Mouse (Mus musculus): ENCODE data around the gene Srp9. TPM values are rescaled to one million over a fixed set of nuclear protein-coding genes. Genes with fewer than 3 reads are reported as not detected.

Srp9 gene
- 10 to 100 TPM; 48.5 to 62.1 TPM for total RNA-seq (2021)
- long read RNA-seq, experiment 1, transcript Srp9-201 (3 exons, 1,367 nt) = major isoform, 21 of 23 reads
- long read RNA-seq, experiment 1, partial matches to known transcripts = 0 of 23 reads
- long read RNA-seq, experiment 1, other reads (novel, unspliced or antisense) = 0 of 23 reads
- long read RNA-seq, experiment 2, transcript Srp9-201 (3 exons, 1,367 nt) = major isoform, 176 of 177 reads
- long read RNA-seq, experiment 2, partial matches to known transcripts = 0 of 177 reads
- long read RNA-seq, experiment 2, other reads (novel, unspliced or antisense) = 0 of 177 reads

GRCm38 (mm10) chr1:182124506-182124905 is at the start of gene Srp9:
Gene Srp9, plus strand, starts transcription at chr1:182124737.
- DNase-seq (ENCODE audit: low spot score in 2 of 2) = peak; percentile 98

DNA sequence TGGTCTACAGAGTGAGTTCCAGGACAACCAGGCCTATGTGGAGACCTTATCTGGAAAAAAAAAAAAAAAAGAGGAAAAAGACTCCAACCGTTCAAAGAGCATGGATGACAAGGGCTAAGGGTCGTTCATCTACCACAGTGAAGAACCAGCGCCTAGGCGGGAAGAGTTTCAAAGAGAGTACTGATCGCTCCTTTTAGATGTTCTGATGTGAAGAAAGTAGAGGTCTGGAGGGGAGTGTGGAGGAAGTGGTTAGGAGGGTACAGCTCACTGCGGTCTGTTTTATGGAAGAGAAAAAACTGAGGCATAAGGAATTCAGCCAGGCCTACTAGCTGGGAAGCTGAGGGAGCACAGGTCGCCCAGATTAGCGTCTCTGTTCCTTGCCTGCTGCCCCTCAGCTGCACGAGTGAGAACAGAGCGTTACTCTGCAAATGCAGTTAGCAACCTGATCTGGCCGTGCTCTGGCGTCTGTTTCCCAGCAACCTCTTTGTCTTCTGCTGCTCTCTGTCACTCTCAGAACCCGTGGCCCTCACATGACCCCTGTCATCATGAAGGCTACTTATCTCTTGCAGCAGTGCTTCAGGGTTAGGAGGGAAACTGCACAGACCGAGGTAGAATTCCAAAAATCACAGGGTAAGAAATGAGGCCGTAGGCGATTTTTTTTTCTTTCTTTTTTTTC is 42.7 kb upstream of the Srp9 start:
- peak in 1 of 2 experiments; percentile 28 for DNase-seq (ENCODE audit: low spot score in 2 of 2)

DNA sequence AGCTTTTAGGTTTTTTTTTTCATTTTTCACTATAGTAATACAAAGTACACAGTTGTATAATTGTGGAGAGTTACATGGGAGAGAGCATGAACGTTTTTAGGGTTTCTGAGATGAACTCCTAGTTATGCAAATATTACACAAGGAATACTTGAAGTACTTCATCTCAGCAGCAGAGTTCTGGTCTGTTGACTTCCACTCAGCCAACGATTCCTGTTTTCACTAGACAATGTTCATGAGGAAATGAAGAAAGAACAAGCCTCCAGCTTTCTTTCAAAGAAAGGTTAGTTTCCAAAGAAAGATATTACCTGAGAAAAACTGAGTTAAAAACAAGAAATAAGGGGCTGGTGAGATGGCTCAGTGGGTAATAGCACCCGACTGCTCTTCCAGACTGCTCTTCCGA is 41.1 kb upstream of the Srp9 start:
- no peak for DNase-seq (ENCODE audit: low spot score in 2 of 2)

DNA sequence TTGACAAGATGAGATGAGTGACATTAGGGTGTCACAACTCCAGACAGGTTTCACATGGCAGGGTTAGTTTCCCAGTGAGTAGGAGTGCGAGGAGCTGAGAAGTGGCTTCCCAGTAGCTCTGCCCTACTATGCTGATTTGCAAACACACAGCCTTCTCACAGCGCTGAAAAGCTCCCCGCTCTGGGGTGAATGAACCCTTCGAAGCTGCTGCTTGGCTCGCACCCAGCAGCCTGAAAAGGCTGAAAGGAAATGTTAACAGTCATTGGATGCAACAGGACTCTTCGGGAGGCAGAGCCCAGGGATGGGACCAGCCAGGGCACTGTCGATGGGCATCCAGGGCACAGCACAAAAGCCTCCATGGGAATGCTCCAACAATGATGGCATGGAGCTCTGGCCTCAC is 37.8 kb upstream of the Srp9 start:
- DNase-seq (ENCODE audit: low spot score in 2 of 2) = no peak

- no peak for DNase-seq (ENCODE audit: low spot score in 2 of 2)
Observed at GRCm38 (mm10) chr1:182087351-182087750, 37.2 kb upstream of the Srp9 start.

DNA sequence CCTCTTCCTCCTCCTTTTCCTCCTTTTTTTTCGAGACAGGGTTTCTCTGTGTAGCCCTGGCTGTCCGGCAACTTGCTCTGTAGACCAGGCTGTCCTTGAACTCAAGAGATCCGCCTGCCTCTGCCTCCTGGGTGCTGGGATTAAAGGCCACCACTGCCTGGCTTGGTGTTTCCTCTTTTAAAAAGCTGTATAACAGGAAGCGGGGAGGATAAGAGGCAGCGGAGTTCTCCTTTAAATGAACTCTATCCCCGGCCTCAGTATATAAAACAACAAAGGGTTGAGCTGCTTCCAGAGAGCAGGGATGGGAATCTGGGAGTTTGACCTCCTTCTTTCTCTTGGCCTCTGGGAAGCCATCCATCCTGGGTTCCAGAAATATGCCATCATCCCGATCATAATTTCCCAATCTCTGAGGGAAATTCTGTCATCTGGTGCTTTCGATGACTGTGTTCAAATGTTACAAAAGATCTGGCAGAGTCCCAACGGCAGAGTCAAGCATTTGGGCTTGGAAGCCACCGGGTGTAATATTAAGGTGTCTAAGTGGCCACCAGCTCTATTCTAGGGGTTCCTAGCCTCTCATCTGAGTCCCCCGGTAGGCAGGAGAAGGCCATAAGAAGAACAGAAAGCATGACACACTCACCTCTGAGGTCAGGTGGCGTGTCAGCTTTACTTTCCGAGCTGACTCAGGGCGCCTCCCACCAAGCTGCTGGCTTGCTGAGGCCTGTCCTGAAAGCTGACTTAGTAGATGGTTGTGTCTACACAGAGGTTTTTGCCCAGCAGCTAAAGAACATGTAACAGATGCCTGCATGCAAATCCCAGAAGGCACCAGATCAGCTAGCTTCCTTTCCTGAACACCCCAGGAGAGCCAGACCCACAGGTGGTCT is 36.5 kb upstream of the Srp9 start:
- peak in 1 of 2 experiments; percentile 41 for DNase-seq (ENCODE audit: low spot score in 2 of 2)

- no peak for DNase-seq (ENCODE audit: low spot score in 2 of 2)
Observed at GRCm38 (mm10) chr1:182088844-182089418, 35.6 kb upstream of the Srp9 start.

GRCm38 (mm10) chr1:182089600-182090297 is 34.8 kb upstream of the Srp9 start:
- DNase-seq (ENCODE audit: low spot score in 2 of 2) = no peak

DNA sequence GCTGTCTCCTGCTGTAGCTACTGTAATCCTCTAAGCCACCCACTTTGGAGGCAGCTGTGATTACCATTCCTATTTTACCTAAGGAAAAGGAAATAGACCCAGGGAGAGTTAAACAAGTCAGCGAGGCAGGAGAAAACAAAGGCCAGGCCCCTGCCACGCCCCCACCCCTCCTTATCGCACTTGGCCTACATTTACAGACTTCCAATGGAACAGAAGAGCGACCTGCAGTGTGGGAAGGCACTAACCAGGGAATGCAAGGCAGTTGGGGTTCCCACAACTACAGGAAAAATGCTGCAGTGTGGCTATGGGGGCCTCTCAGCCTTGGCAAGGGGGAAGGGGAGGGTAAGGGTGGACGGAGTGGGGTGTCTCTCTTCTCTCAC is 34.2 kb upstream of the Srp9 start:
- no peak for DNase-seq (ENCODE audit: low spot score in 2 of 2)

DNA sequence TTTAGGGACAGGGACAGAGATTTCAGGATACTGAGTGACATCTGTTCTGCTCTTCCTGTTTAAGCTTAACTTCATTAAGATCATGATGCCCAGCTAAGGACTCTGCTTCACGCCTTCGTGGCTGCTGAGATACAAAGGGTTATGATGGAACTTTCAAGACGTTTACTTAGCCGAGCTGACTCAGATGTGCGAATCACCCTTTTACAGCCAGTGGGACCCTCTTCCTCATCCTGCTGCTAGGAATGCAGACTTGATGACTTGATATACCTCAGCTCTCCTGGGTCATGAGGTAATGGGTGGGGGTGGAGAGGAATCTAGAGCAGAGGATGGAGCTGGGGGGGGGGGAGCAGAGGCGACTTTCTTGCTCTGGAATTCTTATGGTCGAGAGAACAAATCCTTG is 33.3 kb upstream of the Srp9 start:
- no peak for DNase-seq (ENCODE audit: low spot score in 2 of 2)

- DNase-seq (ENCODE audit: low spot score in 2 of 2) = no peak
Observed at GRCm38 (mm10) chr1:182091746-182092412, 32.7 kb upstream of the Srp9 start.

DNA sequence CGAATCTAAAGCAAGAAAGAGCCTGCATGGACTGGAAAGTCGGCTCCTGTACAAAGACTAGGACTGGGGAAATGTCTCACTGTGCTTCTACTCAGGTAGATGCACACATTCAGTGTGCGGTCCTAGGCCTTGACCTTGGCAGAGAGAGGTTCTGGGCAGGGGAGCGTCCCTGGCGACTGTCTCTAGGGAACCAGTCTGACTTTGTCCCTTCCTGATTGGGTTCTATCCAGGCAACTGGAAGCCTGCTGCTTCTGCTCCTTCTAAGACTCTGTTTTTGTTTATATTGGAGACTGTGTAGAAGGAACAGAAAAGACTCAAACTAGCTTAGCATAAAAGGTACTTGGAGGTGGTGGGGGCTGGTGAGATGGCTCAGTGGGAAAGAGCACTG is 32.1 kb upstream of the Srp9 start:
- no peak for DNase-seq (ENCODE audit: low spot score in 2 of 2)

DNA sequence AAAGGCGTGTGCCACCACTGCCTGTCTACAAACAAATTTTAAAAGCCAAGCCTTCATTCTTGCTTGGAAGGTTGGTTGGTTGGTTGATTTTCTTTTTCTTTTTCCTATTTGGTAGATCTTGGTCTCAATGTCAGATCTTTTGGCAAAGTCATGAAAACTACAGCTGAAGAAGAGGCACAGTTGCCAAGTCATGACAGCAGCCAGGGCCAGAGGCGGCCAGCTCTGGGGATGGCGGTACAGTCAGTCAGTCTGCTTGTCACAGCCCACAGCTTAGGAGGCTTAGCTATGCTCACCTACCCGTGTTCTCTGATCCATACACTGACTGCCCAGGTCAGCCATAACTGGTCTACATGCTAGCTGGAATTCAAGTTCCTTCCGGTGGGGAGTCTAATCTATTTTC is 31.1 kb upstream of the Srp9 start:
- DNase-seq (ENCODE audit: low spot score in 2 of 2) = no peak

GRCm38 (mm10) chr1:182094473-182095136 is 29.9 kb upstream of the Srp9 start:
- DNase-seq (ENCODE audit: low spot score in 2 of 2) = no peak

DNA sequence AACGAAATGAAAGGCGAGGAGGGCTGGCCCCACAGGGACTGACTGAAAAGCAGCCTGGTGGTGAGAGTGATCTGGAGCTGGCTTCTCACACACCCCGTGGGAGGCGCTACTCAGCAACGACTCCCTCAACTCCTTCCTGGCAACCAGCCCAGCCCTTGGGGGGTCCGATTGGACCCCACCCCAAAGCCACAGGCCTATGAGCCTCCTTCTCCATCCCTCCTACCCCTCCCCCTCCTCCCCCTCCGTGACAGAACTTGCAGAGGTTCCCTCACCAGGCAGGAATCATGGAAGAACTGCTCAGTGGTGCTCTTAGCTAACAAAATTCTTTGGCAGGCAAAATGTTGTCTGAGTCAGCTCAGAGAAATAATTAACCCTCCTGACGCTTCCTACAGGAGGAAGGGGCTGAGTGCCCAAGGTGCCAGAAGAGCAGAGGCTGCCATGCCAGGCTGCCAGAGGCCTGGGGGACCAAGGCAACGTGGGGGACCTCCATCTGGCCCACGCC is 29.2 kb upstream of the Srp9 start:
- DNase-seq (ENCODE audit: low spot score in 2 of 2) = no peak

GRCm38 (mm10) chr1:182096707-182097106 is 27.8 kb upstream of the Srp9 start:
- DNase-seq (ENCODE audit: low spot score in 2 of 2) = no peak

DNA sequence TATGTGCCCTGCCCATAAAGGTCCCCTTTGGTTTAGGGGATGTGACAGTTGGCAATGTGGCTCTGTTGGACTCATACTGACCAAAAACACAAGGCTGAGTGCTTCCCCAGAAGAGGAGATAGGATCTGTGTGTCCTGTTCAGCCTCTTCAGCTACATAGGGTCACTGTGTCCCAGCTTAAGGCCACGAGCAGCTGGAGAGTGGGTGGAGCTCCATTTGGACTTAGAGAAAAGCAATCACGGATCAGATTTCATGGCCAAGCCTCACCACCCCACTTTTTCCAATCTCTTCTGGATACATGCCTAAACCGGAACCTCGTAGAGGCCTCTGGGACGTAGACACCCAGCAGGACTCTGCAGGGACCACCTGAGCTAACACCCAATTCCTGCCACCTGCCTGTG is 25.5 kb upstream of the Srp9 start:
- DNase-seq (ENCODE audit: low spot score in 2 of 2) = no peak

DNA sequence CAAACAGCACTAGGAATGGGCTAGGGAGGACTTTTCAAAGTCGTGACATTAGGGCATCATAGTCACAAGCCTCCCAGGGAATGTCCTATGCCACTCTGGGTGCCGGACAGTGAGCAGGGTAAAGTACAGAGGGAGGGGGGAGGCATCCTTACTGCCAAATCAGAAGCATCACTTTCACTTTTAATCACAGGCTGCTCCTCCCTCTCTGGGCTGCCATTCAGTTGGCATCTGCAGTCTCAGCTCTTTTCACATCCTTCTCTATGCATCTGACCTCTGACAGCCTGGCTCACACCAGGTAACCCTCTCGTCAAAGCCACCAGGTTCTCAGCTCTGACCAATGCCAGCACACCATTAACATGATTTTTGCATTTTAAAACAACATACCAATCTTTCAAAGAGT is 24.1 kb upstream of the Srp9 start:
- no peak for DNase-seq (ENCODE audit: low spot score in 2 of 2)

DNA sequence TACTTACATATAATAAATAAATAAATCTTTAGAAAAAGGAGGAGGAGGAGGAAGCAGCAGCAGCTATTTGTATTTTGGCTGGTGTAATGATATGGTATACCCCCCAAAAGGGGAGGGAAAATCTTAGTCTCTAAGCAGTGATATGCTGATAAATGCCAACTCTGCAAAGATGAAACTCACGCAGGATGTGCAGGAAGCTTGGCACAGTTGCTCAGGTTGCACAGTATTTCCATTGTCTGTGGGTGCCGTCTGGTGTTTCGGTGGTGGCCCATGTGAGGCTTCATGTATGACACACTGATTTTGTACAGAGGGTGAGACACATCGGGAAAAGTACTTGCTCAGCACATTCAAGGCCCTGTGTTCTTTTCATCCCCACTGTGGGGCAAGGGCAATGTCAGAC is 23.1 kb upstream of the Srp9 start:
- no peak for DNase-seq (ENCODE audit: low spot score in 2 of 2)

GRCm38 (mm10) chr1:182102706-182103105 is 21.8 kb upstream of the Srp9 start:
- no peak for DNase-seq (ENCODE audit: low spot score in 2 of 2)
